ENCODE assay signal across 8 mouse cellular contexts in genomic region chr9:44603454-44604289, GRCm38 (mm10). TPM values are rescaled to one million over a fixed set of nuclear protein-coding genes. Genes with fewer than 3 reads are reported as not detected.
A peak's percentile ranks its signal among the peaks of the same experiment; 100 is the strongest.
DNase-seq lines count a peak whose midpoint lies in the region; ATAC-seq and TF ChIP-seq lines count a peak whose summit lies in the region.

No protein-coding gene starts in this region.

- under 1% methylated on average over 38 of the region's 38 CpGs for WGBS in olfactory bulb, adult 2 months

- peak overlapping the region; percentile 95 for H3K27ac ChIP-seq in olfactory bulb, adult 2 months (ENCODE audit: insufficient read depth, low read depth, low read length)

- intact Hi-C loops in heart, postnatal 10 days (cut with DNase I): loop anchor here (2.0 kb wide), 1 partner anchor 93 kb away; no protein-coding TSS in a partner anchor

- no peak for TF ChIP-seq CTCF in olfactory bulb, adult 2 months (IDR thresholded peaks at IDR 0.05; ENCODE audit: insufficient read depth, low read depth, low read length)

- peak; percentile 78 for DNase-seq in adrenal gland, adult 2 months
- peak; percentile 74 to 77 for DNase-seq in heart, postnatal 10 days
- DNase-seq in kidney, postnatal 4 days: peak; percentile 32 to 62
- DNase-seq in lung, adult 18-20 months: peak; percentile 45 to 66
- DNase-seq in thymus, postnatal 36 days: peak; percentile 29 to 68

- peaks cover 15% of the 10 kb centered on the region for H3K4me1 ChIP-seq in olfactory bulb, adult 2 months (ENCODE audit: control insufficient read depth, insufficient read depth, low read length)

- ATAC-seq in CD4-positive, CD25-positive, alpha-beta regulatory T cell, adult 4 months: peak; percentile 66
- ATAC-seq in erythroblast, adult 5-6 weeks (replicated peaks; ENCODE audit: low FRiP score, poor library complexity, severe bottlenecking): peak; percentile 62

- peak overlapping the region; percentile 67 for H3K4me3 ChIP-seq in olfactory bulb, adult 2 months (ENCODE audit: insufficient read depth, low read depth, low read length)

- TF ChIP-seq POLR2A in olfactory bulb, adult 2 months (IDR thresholded peaks at IDR 0.05; ENCODE audit: insufficient read depth, low read depth, low read length): no peak

RNA-seq across cellular contexts. Expression of gene Ddx6, which starts 1.0 kb away (rescaled TPM):
- polyA plus RNA-seq in CD4-positive, CD25-positive, alpha-beta regulatory T cell, adult 4 months (2017; shearing (Covaris generic)): 10 to 100 TPM; 68.5 to 94.4 TPM
- total RNA-seq in adrenal gland, adult 2 months (2021): 100 to 1,000 TPM; 114 to 121 TPM
- 7.2 and 9.1 TPM in 2 replicates for polyA plus RNA-seq in adrenal gland, adult 2 months (2012; rRNA removed)
- 53.1 and 53.8 TPM in 2 replicates for total RNA-seq in erythroblast, adult 5-6 weeks (2015; ENCODE audit: low replicate concordance)
- 109 and 114 TPM in 2 replicates for total RNA-seq in erythroblast, adult 5-6 weeks (2017; ENCODE audit: low replicate concordance)
- total RNA-seq in heart, postnatal 10 days (2021): 100 to 1,000 TPM in 1 of 2 experiments, 10 to 100 TPM in 1; 96.2 to 104 TPM
- polyA plus RNA-seq in olfactory bulb, adult 2 months (2012; ENCODE audit: insufficient read depth, insufficient read length, low replicate concordance, missing spikeins): 157 and 168 TPM in 2 replicates

RNA-seq across cellular contexts. Expression of gene Cxcr5, which starts 42.0 kb away (rescaled TPM):
- polyA plus RNA-seq in CD4-positive, CD25-positive, alpha-beta regulatory T cell, adult 4 months (2017; shearing (Covaris generic)): 100 to 1,000 TPM in 1 of 2 experiments, 10 to 100 TPM in 1; 93.9 to 121 TPM
- total RNA-seq in adrenal gland, adult 2 months (2021): under 1 TPM in 1 of 2 experiments, not detected in 1; 0.17 TPM
- polyA plus RNA-seq in adrenal gland, adult 2 months (2012; rRNA removed): 0.15 and 0.26 TPM in 2 replicates
- not detected in 2 replicates for total RNA-seq in erythroblast, adult 5-6 weeks (2015; ENCODE audit: low replicate concordance)
- total RNA-seq in erythroblast, adult 5-6 weeks (2017; ENCODE audit: low replicate concordance): not detected in 2 replicates
- under 1 TPM; 0.24 to 0.27 TPM for total RNA-seq in heart, postnatal 10 days (2021)
- not detected in 2 replicates for polyA plus RNA-seq in olfactory bulb, adult 2 months (2012; ENCODE audit: insufficient read depth, insufficient read length, low replicate concordance, missing spikeins)

Comparison
In these comparisons a context has a peak if more than half of its experiments do, and no peak if none do; other contexts are left out.
1. Peak in every context shown above with its lines: DNase-seq, ATAC-seq, H3K4me3 ChIP-seq and H3K27ac ChIP-seq.